Mouse (Mus musculus) CH12.LX (cell line): ENCODE data around the gene Trim11.

Source experiments
- BHLHE40 ChIP-seq: IDR thresholded peaks from 2 replicates; pipeline ENCODE4 v1.6.1; 2011; ENCODE audit warnings: mild to moderate bottlenecking, low read depth, low read length, improper control_type of control experiment
- CTCF ChIP-seq, 2 experiments: IDR thresholded peaks in 1 of 2; conservative IDR thresholded peaks in 1 of 2; 2 replicates each; pipeline ENCODE4 v1.5.1; 2011 to 2012; ENCODE audit warnings: low read depth in 2 of 2, low read length in 2 of 2, improper control_type of control experiment in 1 of 2, inconsistent platforms in 1 of 2, mild to moderate bottlenecking in 1 of 2, moderate library complexity in 1 of 2
- EP300 ChIP-seq: IDR thresholded peaks from 2 replicates; pipeline ENCODE4 v1.6.1; 2011; ENCODE audit warnings: low read length, improper control_type of control experiment
- ETS1 ChIP-seq: conservative IDR thresholded peaks from 2 replicates; pipeline ENCODE4 v1.6.1; 2012; ENCODE audit warnings: low read depth, mild to moderate bottlenecking, inconsistent platforms, low read length, improper control_type of control experiment, moderate library complexity
- KAT2A ChIP-seq: IDR thresholded peaks from 2 replicates; pipeline ENCODE4 v1.6.1; 2012; ENCODE audit warnings: low read length, improper control_type of control experiment, inconsistent platforms; ENCODE audit not compliant: insufficient replicate concordance
- MAZ ChIP-seq: IDR thresholded peaks from 2 replicates; pipeline ENCODE4 v1.6.1; 2012; ENCODE audit warnings: low read depth, mild to moderate bottlenecking, inconsistent platforms, low read length, improper control_type of control experiment, moderate library complexity
- MXI1 ChIP-seq: IDR thresholded peaks from 2 replicates; pipeline ENCODE4 v1.6.1; 2011; ENCODE audit warnings: mild to moderate bottlenecking, low read depth, low read length, improper control_type of control experiment
- NELFE ChIP-seq: IDR thresholded peaks from 2 replicates; pipeline ENCODE4 v1.6.1; 2011; ENCODE audit warnings: low read depth, low read length, improper control_type of control experiment
- POLR2AphosphoS2 ChIP-seq: IDR thresholded peaks from 2 replicates; pipeline ENCODE4 v1.6.1; 2011; ENCODE audit warnings: low read depth, low read length, improper control_type of control experiment
- ZNF384 ChIP-seq: IDR thresholded peaks from 2 replicates; pipeline ENCODE4 v1.6.1; 2012; ENCODE audit warnings: low read depth, low read length, improper control_type of control experiment, inconsistent platforms

GRCm38 (mm10) chr11:58949480-58950431 lies 28.1 kb upstream of the Trim11 start:
- TF ChIP-seq KAT2A: no peak
- TF ChIP-seq CTCF (conservative IDR thresholded peaks at IDR 0.05 in 1 of 2, IDR thresholded peaks at IDR 0.05 in 1 of 2; ENCODE audit: low read depth in 2 of 2, low read length in 2 of 2): no peak
- TF ChIP-seq ETS1: no peak
- no peak for TF ChIP-seq MAZ
- TF ChIP-seq ZNF384: no peak
- no peak for TF ChIP-seq EP300
- TF ChIP-seq NELFE: no peak
- TF ChIP-seq POLR2AphosphoS2: no peak
- no peak for TF ChIP-seq MXI1
- no peak for TF ChIP-seq BHLHE40
